Mouse (Mus musculus) spleen, adult 2 months (tissue): ENCODE data around the gene Gm36079.
"Not testable (repeated sequence)": the region's sequence is repeated elsewhere in the genome, so short reads cannot be mapped to it uniquely, and the experiment has no call there.

Source experiments
- CTCF ChIP-seq: fragments of 200-500 bp; IDR thresholded peaks from 2 replicates; pipeline ENCODE4 v1.5.1; 2011; ENCODE audit warnings: mild to moderate bottlenecking, inconsistent platforms; ENCODE audit not compliant: insufficient read depth, insufficient read length, insufficient replicate concordance; ENCODE audit errors: extremely low read depth
- POLR2A ChIP-seq: fragments of 200-500 bp; IDR thresholded peaks from 2 replicates; pipeline ENCODE4 v1.6.1; 2011; ENCODE audit warnings: low read depth, low read length, inconsistent platforms

DNA sequence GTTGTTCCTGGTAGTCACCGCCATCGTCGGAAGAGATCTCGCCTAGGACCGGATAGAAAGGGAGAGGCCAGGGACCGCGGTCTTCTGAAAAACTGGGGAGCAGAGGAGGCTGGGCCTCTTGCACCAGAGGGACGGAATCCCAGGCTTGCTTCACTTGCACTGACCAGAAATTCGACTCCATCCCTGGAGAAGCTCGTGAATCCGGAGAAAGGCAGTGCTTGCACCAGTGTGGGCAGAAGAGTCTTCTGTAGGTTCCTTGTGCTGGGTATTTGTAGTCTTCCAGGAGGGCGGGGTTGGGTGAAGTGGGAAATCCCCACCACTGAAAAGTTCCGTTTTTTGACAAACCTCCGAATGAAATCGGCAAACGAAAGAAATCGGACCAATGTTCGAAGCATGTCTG lies 8.3 kb upstream of the Gm36079 start:
- not testable (repeated sequence) for TF ChIP-seq CTCF, POLR2A
